Mouse (Mus musculus) hindbrain, embryonic 16.5 days (tissue): ENCODE data around the gene Gm10663. TPM values are rescaled to one million over a fixed set of nuclear protein-coding genes. Genes with fewer than 3 reads are reported as not detected.

Source experiments
- ATAC-seq: fragments of 200-750 bp; cut with Nextera tagmentation; 2 replicates; pipeline ENCODE4 v1.8.0; 2017; ENCODE audit warnings: moderate TSS enrichment, moderate library complexity
- H3K27ac ChIP-seq: fragments of 300-500 bp; sonication (generic); 2 replicates; pipeline ENCODE4 v1.5.1; 2014; ENCODE audit warnings: low read depth, mild to moderate bottlenecking, control low read depth, low read length, moderate library complexity
- H3K27me3 ChIP-seq: fragments of 300-500 bp; sonication (generic); replicated peaks from 2 replicates; pipeline ENCODE4 v1.6.1; 2014; ENCODE audit warnings: low read length; ENCODE audit not compliant: control insufficient read depth, insufficient read depth
- H3K36me3 ChIP-seq: fragments of 300-500 bp; sonication (generic); 2 replicates; pipeline ENCODE4 v1.6.1; 2014; ENCODE audit warnings: mild to moderate bottlenecking, low read length, moderate library complexity, mixed read lengths; ENCODE audit not compliant: control insufficient read depth, insufficient read depth
- H3K4me1 ChIP-seq: fragments of 300-500 bp; sonication (generic); 2 replicates; pipeline ENCODE4 v1.6.1; 2014; ENCODE audit warnings: low read depth, low read length; ENCODE audit not compliant: control insufficient read depth, insufficient read depth
- H3K4me2 ChIP-seq: fragments of 300-500 bp; sonication (generic); 2 replicates; pipeline ENCODE4 v1.6.1; 2014; ENCODE audit warnings: mild to moderate bottlenecking, low read length, control low read depth, moderate library complexity
- H3K4me3 ChIP-seq: fragments of 300-500 bp; sonication (generic); 2 replicates; pipeline ENCODE4 v1.5.1; 2014; ENCODE audit warnings: mild to moderate bottlenecking, low read length, control low read depth, moderate library complexity
- H3K9ac ChIP-seq: fragments of 300-500 bp; sonication (generic); 2 replicates; pipeline ENCODE4 v1.6.1; 2014; ENCODE audit warnings: low read depth, mild to moderate bottlenecking, control low read depth, low read length, moderate library complexity
- H3K9me3 ChIP-seq: fragments of 300-500 bp; sonication (generic); 2 replicates; pipeline ENCODE4 v1.6.1; 2014; ENCODE audit warnings: mild to moderate bottlenecking, low read length, moderate library complexity; ENCODE audit not compliant: control insufficient read depth
- WGBS: fragments of 180-500 bp; shearing (Covaris S2); extraction: QIAGEN DNeasy Blood & Tissue Kit; methylation state at CpG from one replicate; pipeline ENCODE4 v1.1.7; 2014; 5-methylcytosine and 5-hydroxymethylcytosine counted together
- polyA plus RNA-seq: library from polyadenylated mRNA; unstranded; fragments of >200 nt; fragmentation: Nextera tagmentation; extraction: Ambion mirVana; gene quantifications from 2 replicates; pipeline ENCODE4 v1.2.1, GENCODE M21; 2015

Gm10663 gene
- polyA plus RNA-seq, 1 experiment from 2014 or later, result not detected

- ATAC-seq, result no peak
- Histone ChIP-seq H3K9ac (no peak overlapping the region), H3K36me3 (no peaks in the 10 kb centered on the region), H3K4me1 (no peaks in the 10 kb centered on the region), H3K4me2 (no peak overlapping the region), H3K27ac (no peak overlapping the region), H3K9me3 (no peaks in the 10 kb centered on the region), H3K4me3 (no peak overlapping the region), H3K27me3 (no peaks in the 10 kb centered on the region)
- 50% methylated on average over 3 of the region's 3 CpGs for WGBS
Observed at GRCm38 (mm10) chr8:65099735-65100134, 24.9 kb downstream of the Gm10663 start.

DNA sequence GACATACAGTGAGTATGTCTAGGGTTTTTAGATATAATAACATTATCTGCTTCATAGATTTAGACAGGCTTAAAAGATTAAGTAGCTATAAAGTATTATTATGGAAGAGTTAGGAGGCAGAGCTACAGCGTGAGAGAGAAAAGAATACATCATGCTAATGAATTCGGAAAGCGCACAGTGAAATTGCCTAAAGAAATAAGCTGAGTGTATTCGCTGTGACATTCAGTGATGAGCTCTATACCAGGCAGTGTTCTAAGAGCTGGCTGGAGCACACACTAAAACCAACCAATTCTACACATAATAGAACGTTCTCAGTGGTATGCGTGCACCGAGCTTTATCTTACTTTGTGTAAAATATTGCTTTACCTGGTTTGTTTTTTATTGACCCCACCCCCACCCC lies 28.8 kb downstream of the Gm10663 start:
- Histone ChIP-seq H3K4me2 (no peak overlapping the region), H3K4me3 (no peak overlapping the region), H3K27me3 (no peaks in the 10 kb centered on the region), H3K9me3 (no peaks in the 10 kb centered on the region), H3K27ac (no peak overlapping the region), H3K9ac (no peak overlapping the region), H3K4me1 (no peaks in the 10 kb centered on the region), H3K36me3 (no peaks in the 10 kb centered on the region)
- peak; percentile 77 for ATAC-seq
- 74% methylated on average over 7 of the region's 7 CpGs for WGBS

- Histone ChIP-seq H3K27me3 (no peaks in the 10 kb centered on the region), H3K9ac (no peak overlapping the region), H3K36me3 (no peaks in the 10 kb centered on the region), H3K4me2 (no peak overlapping the region), H3K9me3 (no peaks in the 10 kb centered on the region), H3K27ac (no peak overlapping the region), H3K4me1 (no peaks in the 10 kb centered on the region), H3K4me3 (no peak overlapping the region)
- 70% methylated on average over 4 of the region's 4 CpGs for WGBS
- ATAC-seq, result no peak
Observed at GRCm38 (mm10) chr8:65104041-65104440, 29.2 kb downstream of the Gm10663 start.

DNA sequence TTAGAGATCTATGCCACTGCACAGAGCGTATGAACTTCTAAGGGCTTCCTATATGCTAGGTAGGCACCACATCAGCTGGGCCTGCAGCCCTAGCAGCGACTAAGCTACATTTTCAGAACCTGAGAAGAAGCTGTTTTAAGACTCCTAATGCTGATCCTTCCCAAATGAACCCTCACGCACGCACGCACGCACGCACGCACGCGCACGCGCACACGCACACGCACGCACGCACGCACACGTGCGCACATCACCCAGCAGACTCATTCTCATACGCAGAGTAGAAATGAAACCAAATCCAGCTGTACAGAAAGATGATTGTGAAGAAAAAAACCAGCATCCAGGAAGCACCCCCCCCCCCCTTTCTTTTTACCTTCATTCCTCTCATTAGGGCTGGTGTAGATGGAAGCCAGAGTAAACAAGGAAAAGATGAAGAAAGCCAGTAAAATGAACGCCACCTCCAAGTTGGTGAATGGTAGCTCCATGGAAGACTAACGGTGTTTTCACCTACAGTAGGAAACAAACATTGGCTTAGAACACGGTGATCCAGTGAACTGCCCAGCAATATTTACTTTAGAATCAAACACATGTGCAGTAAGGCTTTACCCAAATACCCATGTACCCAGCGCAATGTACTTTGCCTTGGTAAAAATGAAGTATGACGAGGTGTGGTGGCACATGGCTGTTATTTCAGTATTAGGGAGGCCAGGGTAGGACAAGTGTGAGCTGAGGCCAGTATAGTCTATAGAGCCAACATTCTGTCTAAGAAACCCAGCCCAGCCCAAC lies 33.3 kb downstream of the Gm10663 start:
- Histone ChIP-seq H3K9ac (no peak overlapping the region), H3K27me3 (no peaks in the 10 kb centered on the region), H3K9me3 (no peaks in the 10 kb centered on the region), H3K4me3 (no peak overlapping the region), H3K4me2 (no peak overlapping the region), H3K4me1 (no peaks in the 10 kb centered on the region), H3K27ac (no peak overlapping the region), H3K36me3 (no peaks in the 10 kb centered on the region)
- 94% methylated on average over 25 of the region's 25 CpGs for WGBS
- ATAC-seq, result no peak

GRCm38 (mm10) chr8:65108936-65109335 lies 34.1 kb downstream of the Gm10663 start:
- H3K27me3 ChIP-seq, result no peaks in the 10 kb centered on the region
- no peak for ATAC-seq
- H3K4me3 ChIP-seq, result no peak overlapping the region
- no peak overlapping the region for H3K27ac ChIP-seq
- H3K4me2 ChIP-seq, result no peak overlapping the region
- H3K9me3 ChIP-seq, result no peaks in the 10 kb centered on the region
- H3K4me1 ChIP-seq, result no peaks in the 10 kb centered on the region
- no peak overlapping the region for H3K9ac ChIP-seq
- 80% methylated on average over 6 of the region's 6 CpGs for WGBS
- H3K36me3 ChIP-seq, result no peaks in the 10 kb centered on the region

- no peaks in the 10 kb centered on the region for H3K4me1 ChIP-seq
- H3K27ac ChIP-seq, result no peak overlapping the region
- no peak overlapping the region for H3K4me2 ChIP-seq
- no peaks in the 10 kb centered on the region for H3K9me3 ChIP-seq
- H3K9ac ChIP-seq, result no peak overlapping the region
- no peaks in the 10 kb centered on the region for H3K36me3 ChIP-seq
- peak; percentile 88 for ATAC-seq
- WGBS, result 45% methylated on average over 5 of the region's 5 CpGs
- H3K4me3 ChIP-seq, result no peak overlapping the region
- no peaks in the 10 kb centered on the region for H3K27me3 ChIP-seq
Observed at GRCm38 (mm10) chr8:65110285-65110691, 35.5 kb downstream of the Gm10663 start.

DNA sequence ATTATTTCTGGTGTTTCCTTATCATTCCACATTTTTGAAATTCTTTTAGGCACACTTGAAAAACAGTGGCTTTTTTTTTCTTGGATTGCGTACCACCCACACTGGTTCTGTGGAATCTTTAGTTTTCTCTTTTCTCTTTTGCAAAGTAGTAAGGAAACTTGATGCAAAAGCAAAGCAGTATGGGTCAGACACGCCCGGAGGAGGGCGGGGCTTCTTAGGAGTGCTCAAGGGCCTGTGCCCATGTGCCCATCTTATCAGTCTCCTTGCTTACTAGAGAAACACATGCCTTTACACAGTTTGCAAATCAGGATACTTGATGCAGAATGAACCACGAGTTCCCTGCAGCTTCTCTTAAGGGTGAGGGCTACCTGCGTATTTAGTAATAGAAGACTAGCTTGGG lies 37.3 kb downstream of the Gm10663 start:
- Histone ChIP-seq H3K4me3 (no peak overlapping the region), H3K36me3 (no peaks in the 10 kb centered on the region), H3K9me3 (no peaks in the 10 kb centered on the region), H3K27me3 (no peaks in the 10 kb centered on the region), H3K9ac (no peak overlapping the region), H3K4me1 (no peaks in the 10 kb centered on the region), H3K27ac (no peak overlapping the region), H3K4me2 (no peak overlapping the region)
- WGBS, result 90% methylated on average over 6 of the region's 6 CpGs
- ATAC-seq, result no peak

GRCm38 (mm10) chr8:65126014-65126413 lies 51.2 kb downstream of the Gm10663 start:
- Histone ChIP-seq H3K36me3 (no peaks in the 10 kb centered on the region), H3K4me1 (no peaks in the 10 kb centered on the region), H3K27me3 (no peaks in the 10 kb centered on the region), H3K9me3 (no peaks in the 10 kb centered on the region), H3K9ac (no peak overlapping the region), H3K4me2 (no peak overlapping the region), H3K27ac (no peak overlapping the region), H3K4me3 (no peak overlapping the region)
- ATAC-seq, result no peak
- 83% methylated on average over 1 of the region's 1 CpGs for WGBS

DNA sequence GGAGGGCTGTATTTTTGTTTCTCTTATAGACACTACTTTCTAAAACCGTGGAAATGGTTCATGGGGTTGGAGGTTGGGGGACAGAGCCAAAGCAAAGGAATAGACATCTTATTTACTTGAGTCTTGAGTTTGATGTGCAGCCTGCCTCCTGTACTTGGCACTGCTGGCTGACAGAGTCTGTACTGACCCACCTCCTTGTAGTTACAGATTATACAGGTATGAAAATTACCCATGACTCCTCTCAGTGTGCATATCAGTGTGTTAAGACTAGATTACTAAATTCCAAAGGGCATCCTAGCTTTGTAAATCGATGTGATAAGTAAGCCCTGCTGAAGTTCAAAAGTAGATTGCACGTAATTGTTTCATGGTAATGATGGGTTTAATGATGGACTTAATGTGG lies 51.6 kb downstream of the Gm10663 start:
- H3K9me3 ChIP-seq, result no peaks in the 10 kb centered on the region
- H3K9ac ChIP-seq, result no peak overlapping the region
- H3K36me3 ChIP-seq, result no peaks in the 10 kb centered on the region
- WGBS, result 77% methylated on average over 3 of the region's 3 CpGs
- H3K4me2 ChIP-seq, result no peak overlapping the region
- H3K27ac ChIP-seq, result no peak overlapping the region
- no peak for ATAC-seq
- H3K4me3 ChIP-seq, result no peak overlapping the region
- H3K4me1 ChIP-seq, result no peaks in the 10 kb centered on the region
- H3K27me3 ChIP-seq, result no peaks in the 10 kb centered on the region
